Mouse (Mus musculus): ENCODE data around the gene Dlgap1.

GRCm38 (mm10) chr17:70850233-70850995 is 881.5 kb downstream of the Dlgap1 start:
- no peak for TF ChIP-seq EP300 (IDR thresholded peaks at IDR 0.05; ENCODE audit: insufficient read depth, low read depth, low read length)
- TF ChIP-seq CTCF (IDR thresholded peaks at IDR 0.05): no peak
- TF ChIP-seq POLR2A (IDR thresholded peaks at IDR 0.05; ENCODE audit: insufficient read depth, low read depth, low read length): no peak

All from heart, adult 2 months (tissue).